Mouse (Mus musculus): Measurements from ENCODE around the gene Gm10330.
A peak's percentile ranks its signal among the peaks of the same experiment; 100 is the strongest.
"Not testable (repeated sequence)": the region's sequence is repeated elsewhere in the genome, so short reads cannot be mapped to it uniquely, and the experiment has no call there.

Gm10330 gene

GRCm38 (mm10) chr12:23780165-23780564 is at the start of gene Gm10330:
Gene Gm10330 (minus strand): TSS chr12:23780265.
- not testable (repeated sequence) for DNase-seq

- peak; percentile 3 for DNase-seq
Observed at GRCm38 (mm10) chr12:23800776-23801175, 20.7 kb upstream of the Gm10330 start.

- peak; percentile 21 for DNase-seq
Observed at GRCm38 (mm10) chr12:23800366-23800765, 20.3 kb upstream of the Gm10330 start.
